Mouse (Mus musculus): ENCODE measurements at regions not wholly inside any gene's neighbourhood (a gene's known extent, or its start where the extent isn't known, plus 50 kb on each side); places are given as distances from the start of the nearest gene placed in this dataset.

DNA sequence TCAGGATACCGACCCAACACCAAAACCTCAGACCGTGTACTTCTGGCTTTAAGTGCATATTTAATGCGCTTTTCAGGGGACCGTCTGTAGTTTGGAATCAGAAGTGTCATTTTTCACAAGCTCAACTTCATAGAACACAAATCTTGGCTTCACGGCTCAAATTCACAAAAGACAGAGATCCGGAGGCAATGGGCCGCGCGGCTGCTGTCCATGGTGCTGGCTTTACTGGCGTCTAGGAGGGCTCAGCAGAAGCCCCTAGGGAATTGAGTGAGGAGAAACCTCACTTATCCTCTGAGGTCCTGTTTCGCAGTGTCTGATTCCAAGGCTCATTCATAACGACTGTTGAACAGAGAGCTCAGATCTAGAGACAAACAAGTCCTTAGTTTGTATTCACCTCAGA lies 196.5 kb upstream of the Ajap1 start:
- no peak overlapping the region for H3K27ac ChIP-seq (ENCODE audit: insufficient read depth, low read depth, low read length)
- WGBS = 18% methylated on average over 12 of the region's 12 CpGs

DNA sequence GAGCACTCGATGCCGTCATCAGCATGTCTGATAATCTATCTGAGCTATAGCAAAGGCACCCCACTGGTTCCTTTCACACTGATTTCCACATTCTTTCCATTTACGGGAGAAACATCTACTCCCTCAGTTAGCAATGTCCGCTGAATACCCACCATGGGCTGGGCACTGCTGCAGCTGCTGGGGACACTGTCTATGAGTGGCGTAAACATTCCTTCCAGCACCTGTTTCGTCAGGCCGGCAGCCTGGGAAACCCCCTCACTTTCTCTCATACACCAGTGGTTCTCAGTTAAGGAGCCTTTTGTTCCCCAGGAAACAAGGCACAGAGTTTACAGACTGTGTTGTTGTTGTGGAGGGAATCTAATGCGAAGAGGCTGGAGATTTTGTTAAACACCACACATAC lies 205.8 kb upstream of the Ajap1 start:
- DNase-seq = no peak
- Histone ChIP-seq H3K27ac (ENCODE audit: insufficient read depth, low read depth, low read length) (no peak overlapping the region), H3K4me3 (ENCODE audit: insufficient read depth, low read depth, low read length) (no peak overlapping the region), H3K4me1 (ENCODE audit: control insufficient read depth, insufficient read depth, low read length) (no peaks in the 10 kb centered on the region), H3K27me3 (replicated peaks; ENCODE audit: control insufficient read depth, insufficient read depth, low read length) (no peaks in the 10 kb centered on the region), H3K36me3 (ENCODE audit: control insufficient read depth, insufficient read depth, low read length) (no peaks in the 10 kb centered on the region)
- TF ChIP-seq POLR2A (IDR thresholded peaks at IDR 0.05; ENCODE audit: low read depth, low read length) (no peak), CTCF (conservative IDR thresholded peaks at IDR 0.05; ENCODE audit: insufficient read depth, insufficient read length, low read depth, low read length) (no peak)
- WGBS = 55% methylated on average over 8 of the region's 8 CpGs

More for the DNA sequence above, 196.5 kb upstream of the Ajap1 start:
- Histone ChIP-seq H3K36me3 (ENCODE audit: control insufficient read depth, insufficient read depth, low read length) (no peaks in the 10 kb centered on the region), H3K4me1 (ENCODE audit: control insufficient read depth, insufficient read depth, low read length) (no peaks in the 10 kb centered on the region), H3K4me3 (ENCODE audit: insufficient read depth, low read depth, low read length) (no peak overlapping the region), H3K27me3 (replicated peaks; ENCODE audit: control insufficient read depth, insufficient read depth, low read length) (no peaks in the 10 kb centered on the region)
- TF ChIP-seq CTCF (conservative IDR thresholded peaks at IDR 0.05; ENCODE audit: insufficient read depth, insufficient read length, low read depth, low read length) (no peak), POLR2A (IDR thresholded peaks at IDR 0.05; ENCODE audit: low read depth, low read length) (no peak)
- no peak for DNase-seq

DNA sequence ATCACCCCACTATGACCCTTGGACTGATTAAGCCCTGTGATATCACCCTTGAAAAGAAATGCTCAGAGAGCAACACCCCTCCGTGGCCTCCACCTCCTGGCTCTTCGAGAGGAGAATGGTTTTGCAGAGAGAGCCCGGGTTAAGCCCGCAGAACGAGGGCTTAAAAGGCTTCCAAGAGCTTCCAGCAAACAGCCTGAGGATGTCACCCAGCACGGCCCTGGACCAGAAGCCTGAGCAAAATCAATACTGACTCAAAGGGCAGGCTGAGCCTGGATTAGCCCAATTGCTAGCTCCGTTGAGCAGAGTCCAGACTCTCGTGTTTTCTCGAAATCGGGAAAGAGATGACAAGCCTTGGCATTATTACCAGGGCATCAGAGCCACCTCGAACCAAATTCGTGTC lies 211.3 kb upstream of the Ajap1 start:
- H3K36me3 ChIP-seq (ENCODE audit: control insufficient read depth, insufficient read depth, low read length) = no peaks in the 10 kb centered on the region
- no peaks in the 10 kb centered on the region for H3K4me1 ChIP-seq (ENCODE audit: control insufficient read depth, insufficient read depth, low read length)
- H3K27ac ChIP-seq (ENCODE audit: insufficient read depth, low read depth, low read length) = no peak overlapping the region
- no peak overlapping the region for H3K4me3 ChIP-seq (ENCODE audit: insufficient read depth, low read depth, low read length)
- DNase-seq = no peak
- no peak for TF ChIP-seq CTCF (conservative IDR thresholded peaks at IDR 0.05; ENCODE audit: insufficient read depth, insufficient read length, low read depth, low read length)
- TF ChIP-seq POLR2A (IDR thresholded peaks at IDR 0.05; ENCODE audit: low read depth, low read length) = no peak
- H3K27me3 ChIP-seq (replicated peaks; ENCODE audit: control insufficient read depth, insufficient read depth, low read length) = no peaks in the 10 kb centered on the region
- WGBS = 76% methylated on average over 12 of the region's 12 CpGs

DNA sequence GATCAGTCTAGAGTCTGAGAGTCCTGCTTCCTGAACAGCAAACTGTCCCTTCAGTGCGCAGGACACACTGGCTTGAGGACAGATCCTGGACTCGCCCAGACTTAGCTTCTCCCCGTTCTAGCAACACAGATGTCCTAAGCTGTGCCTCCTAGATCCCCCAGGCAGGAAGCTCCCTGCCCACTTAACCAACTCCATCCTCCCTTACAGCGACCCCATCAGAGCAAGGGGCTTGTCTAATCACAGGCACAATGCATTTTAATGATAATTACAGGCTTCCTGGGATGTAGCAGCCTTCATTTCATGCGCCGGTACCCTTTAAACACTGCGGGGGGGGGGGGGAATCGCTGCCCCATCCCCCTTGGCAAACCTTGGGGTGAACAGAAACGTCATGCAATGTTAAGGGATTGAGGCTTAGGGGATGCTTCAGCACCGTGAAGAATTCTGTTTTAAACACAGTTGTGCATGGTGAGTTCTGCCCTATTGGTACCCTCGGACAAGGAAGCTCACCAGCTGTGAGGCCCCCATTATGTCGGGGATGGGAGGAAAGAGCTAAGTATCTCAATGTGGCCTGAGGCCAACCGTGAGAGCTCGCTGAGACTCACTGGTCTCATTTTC lies 213.9 kb upstream of the Ajap1 start:
- WGBS = 21% methylated on average over 14 of the region's 14 CpGs
- no peak for TF ChIP-seq POLR2A (IDR thresholded peaks at IDR 0.05; ENCODE audit: low read depth, low read length)
- TF ChIP-seq CTCF (conservative IDR thresholded peaks at IDR 0.05; ENCODE audit: insufficient read depth, insufficient read length, low read depth, low read length) = no peak
- no peak for DNase-seq
- Histone ChIP-seq H3K4me1 (ENCODE audit: control insufficient read depth, insufficient read depth, low read length) (no peaks in the 10 kb centered on the region), H3K27ac (ENCODE audit: insufficient read depth, low read depth, low read length) (no peak overlapping the region), H3K27me3 (replicated peaks; ENCODE audit: control insufficient read depth, insufficient read depth, low read length) (no peaks in the 10 kb centered on the region), H3K4me3 (ENCODE audit: insufficient read depth, low read depth, low read length) (no peak overlapping the region), H3K36me3 (ENCODE audit: control insufficient read depth, insufficient read depth, low read length) (no peaks in the 10 kb centered on the region)

DNA sequence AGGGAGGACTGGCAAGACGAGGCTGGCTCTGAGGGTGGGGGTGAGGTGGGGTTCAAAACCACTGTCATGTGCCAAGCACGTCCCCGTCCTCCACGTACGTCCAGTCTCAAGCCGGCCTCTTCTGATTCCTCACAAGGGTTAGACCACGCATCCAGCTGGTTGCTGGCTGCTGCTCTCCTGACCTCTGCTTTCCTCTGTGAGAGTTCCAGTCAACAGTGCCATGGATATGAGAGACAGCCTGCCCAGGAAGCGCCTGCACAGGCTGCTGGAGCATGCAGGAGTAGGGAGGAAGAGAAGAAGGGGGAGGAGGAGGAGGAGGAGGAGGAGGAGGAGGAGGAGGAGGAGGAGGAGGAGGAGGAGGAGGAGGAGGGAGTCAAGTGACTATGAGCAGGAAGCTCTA lies 224.6 kb upstream of the Ajap1 start:
- no peaks in the 10 kb centered on the region for H3K27me3 ChIP-seq (replicated peaks; ENCODE audit: control insufficient read depth, insufficient read depth, low read length)
- no peaks in the 10 kb centered on the region for H3K4me1 ChIP-seq (ENCODE audit: control insufficient read depth, insufficient read depth, low read length)
- no peaks in the 10 kb centered on the region for H3K36me3 ChIP-seq (ENCODE audit: control insufficient read depth, insufficient read depth, low read length)
- H3K27ac ChIP-seq (ENCODE audit: insufficient read depth, low read depth, low read length) = no peak overlapping the region
- no peak for TF ChIP-seq POLR2A (IDR thresholded peaks at IDR 0.05; ENCODE audit: low read depth, low read length)
- TF ChIP-seq CTCF (conservative IDR thresholded peaks at IDR 0.05; ENCODE audit: insufficient read depth, insufficient read length, low read depth, low read length) = no peak
- WGBS = 23% methylated on average over 8 of the region's 8 CpGs
- no peak for DNase-seq
- no peak overlapping the region for H3K4me3 ChIP-seq (ENCODE audit: insufficient read depth, low read depth, low read length)

DNA sequence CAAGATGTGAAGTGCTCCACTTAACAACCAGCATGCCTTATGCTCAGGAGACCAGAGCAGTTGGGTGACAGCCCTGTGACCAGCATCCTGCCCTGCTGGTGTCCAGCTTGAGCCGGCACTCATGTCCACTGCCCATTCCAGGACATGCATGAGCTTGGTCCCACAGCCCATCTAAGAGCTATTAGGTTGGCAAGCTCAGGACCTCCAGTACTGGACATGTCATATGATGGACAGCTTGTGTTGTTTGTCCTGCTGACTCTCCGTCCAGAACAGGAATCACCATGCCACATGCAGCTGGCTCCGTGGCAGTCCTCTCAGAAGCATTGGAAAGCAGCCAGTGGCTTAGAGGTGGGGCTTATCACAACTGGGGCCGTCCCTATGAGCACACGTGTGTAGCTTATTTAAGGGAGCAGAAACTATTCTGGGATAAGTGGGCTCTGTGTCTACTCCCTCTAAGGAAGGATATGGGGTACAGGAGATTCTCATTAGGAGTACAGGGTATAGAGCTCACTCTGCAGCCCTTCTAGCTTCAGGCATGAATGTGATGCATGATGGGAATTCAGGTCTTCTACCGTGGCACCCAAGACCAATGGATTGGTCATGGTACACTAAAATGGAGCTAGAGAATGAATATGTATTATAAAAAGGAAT lies 232.5 kb upstream of the Ajap1 start:
- WGBS = 51% methylated on average over 6 of the region's 6 CpGs
- TF ChIP-seq CTCF (conservative IDR thresholded peaks at IDR 0.05; ENCODE audit: insufficient read depth, insufficient read length, low read depth, low read length) (no peak), POLR2A (IDR thresholded peaks at IDR 0.05; ENCODE audit: low read depth, low read length) (no peak)
- Histone ChIP-seq H3K27me3 (replicated peaks; ENCODE audit: control insufficient read depth, insufficient read depth, low read length) (no peaks in the 10 kb centered on the region), H3K36me3 (ENCODE audit: control insufficient read depth, insufficient read depth, low read length) (no peaks in the 10 kb centered on the region), H3K4me3 (ENCODE audit: insufficient read depth, low read depth, low read length) (no peak overlapping the region), H3K27ac (ENCODE audit: insufficient read depth, low read depth, low read length) (no peak overlapping the region), H3K4me1 (ENCODE audit: control insufficient read depth, insufficient read depth, low read length) (no peaks in the 10 kb centered on the region)
- DNase-seq = no peak

DNA sequence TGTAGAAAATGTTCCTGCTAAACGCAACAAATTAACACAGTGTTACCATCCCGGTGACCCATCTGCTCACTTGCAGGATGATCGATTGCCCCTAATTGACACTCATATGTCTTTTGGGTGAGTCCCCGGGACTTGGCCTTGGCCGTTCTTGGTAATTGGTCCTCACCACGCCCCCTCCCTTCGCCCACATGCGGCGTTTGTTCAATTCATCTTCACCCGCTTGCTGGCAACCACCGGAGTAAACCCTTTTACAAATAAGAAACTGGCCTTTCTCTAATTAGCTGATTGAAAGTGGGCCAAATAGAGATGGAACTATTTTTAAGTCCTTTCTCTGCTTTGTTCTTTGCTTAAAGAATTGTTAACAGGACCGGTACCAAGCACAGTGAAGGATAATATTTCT lies 234.7 kb upstream of the Ajap1 start:
- TF ChIP-seq CTCF (conservative IDR thresholded peaks at IDR 0.05; ENCODE audit: insufficient read depth, insufficient read length, low read depth, low read length) (no peak), POLR2A (IDR thresholded peaks at IDR 0.05; ENCODE audit: low read depth, low read length) (no peak)
- Histone ChIP-seq H3K4me1 (ENCODE audit: control insufficient read depth, insufficient read depth, low read length) (no peaks in the 10 kb centered on the region), H3K4me3 (ENCODE audit: insufficient read depth, low read depth, low read length) (no peak overlapping the region), H3K36me3 (ENCODE audit: control insufficient read depth, insufficient read depth, low read length) (no peaks in the 10 kb centered on the region), H3K27me3 (replicated peaks; ENCODE audit: control insufficient read depth, insufficient read depth, low read length) (no peaks in the 10 kb centered on the region), H3K27ac (ENCODE audit: insufficient read depth, low read depth, low read length) (no peak overlapping the region)
- 74% methylated on average over 12 of the region's 12 CpGs for WGBS
- DNase-seq = no peak
